Mouse (Mus musculus) forebrain, embryonic 14.5 days (tissue): ENCODE results near the gene Dbp. TPM values are rescaled to one million over a fixed set of nuclear protein-coding genes. Genes with fewer than 3 reads are reported as not detected.

Source experiments
- ATAC-seq: fragments of 200-750 bp; cut with Nextera tagmentation; 2 replicates; pipeline ENCODE4 v1.8.0; 2017; ENCODE audit warnings: mild to moderate bottlenecking, moderate library complexity
- DNase-seq: peaks from one replicate; pipeline ENCODE4 v3.0.0-alpha.2; 2015; ENCODE audit warnings: low spot score
- H3K27ac ChIP-seq: fragments of 300-500 bp; sonication (generic); 2 replicates; pipeline ENCODE4 v1.5.1; 2014; ENCODE audit warnings: low read depth, mild to moderate bottlenecking, control low read depth, low read length, moderate library complexity
- H3K27me3 ChIP-seq: fragments of 300-500 bp; sonication (generic); replicated peaks from 2 replicates; pipeline ENCODE4 v1.6.1; 2014; ENCODE audit warnings: low read length, control low read depth, mixed read lengths; ENCODE audit not compliant: control insufficient read depth, insufficient read depth
- H3K36me3 ChIP-seq: fragments of 300-500 bp; sonication (generic); 2 replicates; pipeline ENCODE4 v1.6.1; 2014; ENCODE audit warnings: low read length, control low read depth; ENCODE audit not compliant: control insufficient read depth, insufficient read depth
- H3K4me1 ChIP-seq: fragments of 300-500 bp; sonication (generic); 2 replicates; pipeline ENCODE4 v1.6.1; 2014; ENCODE audit warnings: antibody characterized with exemption, low read length, control low read depth; ENCODE audit not compliant: control insufficient read depth, insufficient read depth
- H3K4me2 ChIP-seq: fragments of 300-500 bp; sonication (generic); 2 replicates; pipeline ENCODE4 v1.6.1; 2014; ENCODE audit warnings: mild to moderate bottlenecking, control low read depth, low read length
- H3K4me3 ChIP-seq: fragments of 300-500 bp; sonication (generic); 2 replicates; pipeline ENCODE4 v1.5.1; 2014; ENCODE audit warnings: low read depth, low read length, control low read depth
- H3K9ac ChIP-seq: fragments of 300-500 bp; sonication (generic); 2 replicates; pipeline ENCODE4 v1.6.1; 2014; ENCODE audit warnings: mild to moderate bottlenecking, low read length, control low read depth, moderate library complexity
- H3K9me3 ChIP-seq: fragments of 300-500 bp; sonication (generic); replicated peaks from 2 replicates; pipeline ENCODE4 v1.6.1; 2016; ENCODE audit warnings: low read length, control low read depth, mixed read lengths; ENCODE audit not compliant: control insufficient read depth
- WGBS: fragments of 180-500 bp; shearing (Covaris S2); extraction: QIAGEN DNeasy Blood & Tissue Kit; methylation state at CpG from one replicate; pipeline ENCODE4 v1.1.7; 2014; 5-methylcytosine and 5-hydroxymethylcytosine counted together
- polyA plus RNA-seq: library from polyadenylated mRNA; unstranded; fragments of >200 nt; fragmentation: Nextera tagmentation; extraction: Ambion mirVana; gene quantifications from 2 replicates; pipeline ENCODE4 v1.2.1, GENCODE M21; 2014

Dbp gene
- polyA plus RNA-seq, 1 experiment from 2014 or later: 3.6 TPM

DNA sequence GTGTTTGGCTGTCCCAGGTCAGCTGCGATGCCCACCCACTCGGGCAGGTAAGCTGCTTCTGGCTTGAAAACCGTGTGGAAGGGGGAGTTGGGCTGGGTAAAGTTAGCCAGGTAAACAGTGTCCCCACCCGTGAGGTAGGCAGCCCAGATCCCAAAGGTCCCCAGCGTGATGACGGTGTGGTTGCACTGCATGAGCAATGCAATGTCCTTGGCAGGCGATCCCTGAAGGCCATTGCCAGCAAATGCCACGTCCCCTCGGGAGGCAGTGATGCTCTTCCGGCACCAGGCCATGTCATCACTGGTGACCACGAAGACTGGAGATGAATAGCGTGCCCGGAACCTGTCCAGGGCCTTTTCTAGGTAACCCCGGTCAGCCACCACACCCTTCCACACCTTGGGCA lies 26.4 kb upstream of the Dbp start:
- Histone ChIP-seq H3K36me3 (no peaks in the 10 kb centered on the region), H3K4me1 (no peaks in the 10 kb centered on the region), H3K9ac (no peak overlapping the region), H3K4me3 (no peak overlapping the region), H3K4me2 (no peak overlapping the region), H3K9me3 (no peaks in the 10 kb centered on the region), H3K27ac (no peak overlapping the region), H3K27me3 (no peaks in the 10 kb centered on the region)
- DNase-seq (no peak), ATAC-seq (no peak)
- WGBS: 93% methylated on average over 14 of the region's 14 CpGs

DNA sequence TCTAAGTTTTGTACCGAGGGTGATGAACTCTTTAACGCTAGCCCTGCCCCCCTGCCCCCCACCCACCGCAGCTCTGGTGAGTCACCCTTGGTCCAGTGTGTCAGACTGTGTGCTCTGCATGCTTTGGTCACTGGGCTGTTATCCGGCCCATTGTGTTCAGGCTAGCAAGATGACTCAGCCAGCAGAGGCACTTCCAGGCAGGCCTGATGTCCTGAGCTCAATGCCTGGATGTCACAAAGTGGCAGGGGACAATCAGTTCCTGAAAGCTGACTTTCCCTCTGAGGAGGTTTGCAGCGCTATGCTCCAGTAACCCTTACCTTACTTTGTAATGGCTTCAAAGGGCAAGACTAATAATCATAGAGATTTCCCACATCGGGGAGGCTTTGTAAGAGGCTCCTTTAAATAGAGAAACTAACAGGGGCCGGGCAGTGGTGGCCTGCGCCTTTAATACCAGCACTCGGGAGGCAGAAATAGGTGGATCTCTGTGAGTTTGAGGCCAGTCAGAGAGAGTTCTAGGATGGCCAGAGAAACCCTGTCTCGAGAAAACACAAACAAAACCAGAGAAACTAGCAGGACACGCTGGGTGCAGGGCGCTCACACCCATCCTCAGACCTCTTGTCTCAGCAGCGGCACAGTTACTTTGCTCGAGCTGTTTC lies 24.8 kb upstream of the Dbp start:
- ATAC-seq (no peak), DNase-seq (no peak)
- Histone ChIP-seq H3K27me3 (no peaks in the 10 kb centered on the region), H3K4me3 (no peak overlapping the region), H3K9me3 (no peaks in the 10 kb centered on the region), H3K4me2 (no peak overlapping the region), H3K27ac (no peak overlapping the region), H3K4me1 (no peaks in the 10 kb centered on the region), H3K9ac (no peak overlapping the region), H3K36me3 (no peaks in the 10 kb centered on the region)
- 67% methylated on average over 14 of the region's 14 CpGs for WGBS

DNA sequence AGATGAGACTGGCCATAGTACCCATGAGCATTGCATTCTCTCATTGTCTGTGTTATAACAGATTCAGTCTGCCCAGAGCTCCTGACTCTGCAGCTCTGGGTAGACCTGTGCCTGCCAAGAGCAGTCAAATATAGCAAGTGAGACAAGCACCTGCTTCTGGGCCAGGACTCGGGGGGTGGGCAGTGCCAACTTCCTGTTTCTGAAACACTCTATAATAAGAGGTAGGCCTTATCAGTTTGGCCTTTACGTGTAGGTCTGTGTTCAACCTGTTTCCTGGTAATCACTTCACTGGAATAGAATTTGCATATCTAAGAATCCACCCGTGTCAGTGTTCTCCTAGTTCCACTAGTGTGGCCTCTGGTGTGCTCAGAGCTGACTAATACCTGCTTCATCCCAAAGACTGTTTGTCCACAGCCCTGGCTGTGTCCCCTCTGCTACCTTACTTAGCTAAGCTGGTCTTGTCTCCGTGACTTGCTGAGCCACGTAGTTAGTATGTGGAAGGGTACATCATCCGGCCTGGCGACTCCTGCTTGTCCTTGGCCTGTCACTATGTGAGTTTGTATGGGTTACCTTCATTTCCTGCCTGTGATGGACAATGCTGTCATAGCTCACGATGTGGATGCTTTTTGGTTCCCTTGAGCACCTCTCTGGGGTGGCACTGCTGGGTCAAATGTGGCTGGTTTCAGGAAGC lies 23.7 kb upstream of the Dbp start:
- 87% methylated on average over 8 of the region's 8 CpGs for WGBS
- Histone ChIP-seq H3K27ac (no peak overlapping the region), H3K9ac (no peak overlapping the region), H3K27me3 (no peaks in the 10 kb centered on the region), H3K36me3 (no peaks in the 10 kb centered on the region), H3K9me3 (no peaks in the 10 kb centered on the region), H3K4me2 (no peak overlapping the region), H3K4me3 (no peak overlapping the region), H3K4me1 (no peaks in the 10 kb centered on the region)
- DNase-seq (no peak), ATAC-seq (no peak)

DNA sequence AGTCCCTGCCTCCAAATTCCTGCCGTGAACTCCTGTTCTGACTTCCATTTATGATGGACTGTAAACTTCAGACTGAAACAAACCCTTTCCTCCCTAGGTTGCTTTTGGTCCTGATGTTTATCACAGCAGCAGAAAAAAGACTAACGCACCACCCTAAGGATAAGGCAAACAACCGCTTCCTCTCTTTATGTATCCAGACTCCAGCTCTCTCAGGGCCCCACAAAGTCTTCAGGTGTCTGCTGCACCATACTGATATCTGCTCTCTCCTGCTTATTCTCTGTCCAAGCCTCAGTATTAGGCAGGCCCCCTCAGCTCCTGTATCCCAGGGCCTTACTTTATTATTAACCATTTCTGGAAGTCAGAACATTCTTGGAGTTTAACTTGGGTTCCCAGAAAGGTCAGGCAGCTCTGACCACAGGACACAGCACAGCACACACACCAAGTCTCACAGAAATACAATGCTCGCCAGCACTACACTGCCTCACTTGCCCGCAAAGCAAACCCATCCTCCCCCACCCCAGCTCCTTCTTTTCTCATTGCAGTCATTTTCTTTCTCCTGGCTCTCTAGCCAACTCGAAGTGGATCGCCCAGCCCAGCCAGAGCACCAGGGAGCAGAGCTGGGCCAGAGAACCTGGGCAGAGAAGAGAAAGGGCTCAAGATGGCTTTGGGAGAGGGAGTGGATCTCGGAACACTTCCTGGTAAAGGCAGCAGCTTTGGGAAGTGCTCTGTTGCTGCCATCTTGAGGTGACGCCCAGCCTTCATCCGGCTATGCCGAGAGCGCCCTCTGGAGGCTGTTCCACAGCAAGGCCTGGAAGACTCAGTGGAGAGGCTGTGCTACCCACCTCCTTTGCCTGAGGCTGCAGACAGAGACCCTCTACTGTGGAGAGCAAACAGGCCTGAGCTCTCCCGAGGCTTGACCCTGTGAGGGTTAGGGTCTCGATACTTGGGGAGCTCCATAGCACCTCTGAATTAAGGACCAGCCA lies 22.5 kb upstream of the Dbp start:
- WGBS: 29% methylated on average over 14 of the region's 14 CpGs
- Histone ChIP-seq H3K36me3 (no peaks in the 10 kb centered on the region), H3K9me3 (no peaks in the 10 kb centered on the region), H3K27ac (peak overlapping the region; percentile 34; the same call in 1 of the 2 replicates), H3K4me3 (no peak overlapping the region), H3K27me3 (no peaks in the 10 kb centered on the region), H3K9ac (no peak overlapping the region; the same call in 1 of the 2 replicates), H3K4me2 (peak overlapping the region; percentile 33), H3K4me1 (no peaks in the 10 kb centered on the region)
- ATAC-seq: peak; percentile 84
- DNase-seq: peak; percentile 94

DNA sequence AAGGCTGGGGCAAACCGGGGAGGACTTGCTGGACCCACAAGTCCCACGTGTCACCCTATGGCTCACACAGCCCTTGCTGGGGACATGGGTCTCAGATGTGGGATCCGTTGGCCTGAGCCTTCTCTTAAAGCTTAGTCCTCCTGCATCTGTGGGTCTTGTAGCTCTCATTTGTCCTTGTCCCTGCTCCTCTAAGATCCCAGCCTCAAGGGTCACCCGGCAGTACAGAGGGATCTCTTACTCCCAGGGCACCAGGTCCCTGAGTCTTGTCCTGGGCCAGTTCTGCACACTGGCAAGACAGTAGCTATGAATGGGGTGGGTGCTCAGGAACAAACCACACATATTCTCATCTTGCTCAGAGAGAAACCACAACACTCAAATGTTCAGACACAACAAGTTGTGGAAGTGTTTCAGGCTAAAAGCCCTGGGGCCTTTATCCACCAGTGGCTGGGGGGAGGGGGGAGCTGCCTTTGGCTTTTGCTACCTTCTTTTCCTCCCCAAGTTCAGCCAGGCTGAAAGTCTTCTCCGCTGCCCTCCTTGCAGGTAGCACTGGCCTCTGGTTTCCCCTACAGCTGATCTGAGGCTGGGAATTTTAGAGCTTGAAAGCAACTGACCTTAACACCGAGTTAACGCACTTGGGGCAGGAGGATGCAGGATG lies 21.4 kb upstream of the Dbp start, which contains the start of gene Ntn5:
Gene Ntn5 (plus strand): TSS at position 627 of the 655 bp plus-strand sequence.
- Histone ChIP-seq H3K9ac (0 out of 2 replicates have a peak within 1 kb of the TSS, but pooled peaks have one; percentile 3), H3K27me3 (no peaks in the 10 kb centered on the region), H3K4me1 (no peaks in the 10 kb centered on the region), H3K36me3 (no peaks in the 10 kb centered on the region), H3K9me3 (no peaks in the 10 kb centered on the region), H3K27ac (no peak within 1 kb of the TSS), H3K4me3 (no peak within 1 kb of the TSS), H3K4me2 (no peak within 1 kb of the TSS)
- ATAC-seq (no peak), DNase-seq (no peak)
- 82% methylated on average over 7 of the region's 7 CpGs for WGBS

DNA sequence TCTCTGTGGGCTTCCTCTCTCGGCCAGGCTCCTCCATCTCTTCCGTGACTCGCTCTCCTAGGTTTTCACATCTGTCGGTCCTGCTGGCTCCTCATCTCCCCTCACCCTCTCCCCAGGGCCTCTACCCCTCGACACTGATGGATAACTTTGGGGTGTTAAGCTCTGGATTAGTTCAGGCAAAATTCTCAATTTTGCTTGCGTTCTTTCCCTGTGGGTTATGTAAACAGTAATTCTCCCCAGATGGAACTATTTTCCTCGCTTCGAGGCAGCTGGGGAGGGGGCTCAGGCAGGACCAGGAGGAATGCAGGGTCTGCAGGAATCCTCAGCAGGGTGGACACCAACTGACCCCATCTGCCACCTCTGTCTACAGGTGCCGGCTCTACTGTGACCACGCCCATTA lies 19.1 kb upstream of the Dbp start:
- ATAC-seq: no peak
- 78% methylated on average over 10 of the region's 10 CpGs for WGBS
- H3K9ac ChIP-seq: no peak overlapping the region
- H3K36me3 ChIP-seq: no peaks in the 10 kb centered on the region
- no peaks in the 10 kb centered on the region for H3K27me3 ChIP-seq
- no peak overlapping the region for H3K27ac ChIP-seq
- no peaks in the 10 kb centered on the region for H3K4me1 ChIP-seq
- no peak overlapping the region for H3K4me2 ChIP-seq
- DNase-seq: no peak
- H3K9me3 ChIP-seq: no peaks in the 10 kb centered on the region
- no peak overlapping the region for H3K4me3 ChIP-seq

DNA sequence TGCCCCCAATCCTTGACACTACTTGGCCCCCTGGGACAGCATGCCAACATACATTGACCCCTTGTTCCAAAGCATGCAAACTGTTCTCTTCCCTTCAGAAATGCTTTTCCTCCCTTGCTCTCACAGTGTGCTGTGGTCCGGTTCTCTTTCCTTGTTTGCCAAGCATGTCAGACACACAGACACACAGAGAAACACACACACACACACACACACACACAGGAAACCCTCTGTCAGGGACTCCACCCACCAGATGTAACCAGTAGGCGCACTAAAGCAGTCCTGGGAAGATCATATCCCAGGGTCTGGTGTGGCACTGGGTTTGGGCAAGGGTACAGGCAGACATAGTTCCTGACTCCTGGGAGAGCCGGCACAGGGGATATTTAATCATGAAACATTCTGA lies 18.0 kb upstream of the Dbp start:
- Histone ChIP-seq H3K36me3 (no peaks in the 10 kb centered on the region), H3K9ac (no peak overlapping the region), H3K4me1 (no peaks in the 10 kb centered on the region), H3K27ac (no peak overlapping the region), H3K4me2 (no peak overlapping the region), H3K4me3 (no peak overlapping the region), H3K9me3 (no peaks in the 10 kb centered on the region), H3K27me3 (no peaks in the 10 kb centered on the region)
- DNase-seq (no peak), ATAC-seq (no peak)
- 82% methylated on average over 3 of the region's 3 CpGs for WGBS

DNA sequence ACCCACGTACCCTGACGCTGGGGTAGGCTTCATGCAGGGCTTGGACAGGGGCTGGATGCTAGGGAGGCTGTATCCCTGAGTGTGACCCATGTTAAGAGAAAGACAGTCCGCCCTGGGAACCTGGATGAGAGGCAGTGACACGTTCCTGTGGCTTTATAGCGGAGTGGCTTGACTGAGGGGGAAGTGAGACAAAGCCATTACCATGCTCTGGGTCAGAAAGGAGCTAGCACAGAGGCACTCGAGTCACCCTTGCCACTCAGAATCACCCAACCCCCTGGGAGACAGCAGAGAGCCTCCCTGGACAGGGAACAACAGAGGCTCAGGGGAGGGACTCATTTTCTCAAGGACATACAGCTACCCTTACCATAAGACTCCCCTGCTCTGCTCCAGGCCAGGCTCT lies 15.8 kb upstream of the Dbp start:
- no peak overlapping the region for H3K4me3 ChIP-seq
- no peak overlapping the region for H3K4me2 ChIP-seq
- no peak for DNase-seq
- no peaks in the 10 kb centered on the region for H3K9me3 ChIP-seq
- H3K4me1 ChIP-seq: no peaks in the 10 kb centered on the region
- no peak for ATAC-seq
- H3K27me3 ChIP-seq: no peaks in the 10 kb centered on the region
- H3K27ac ChIP-seq: no peak overlapping the region
- WGBS: 64% methylated on average over 6 of the region's 6 CpGs
- no peak overlapping the region for H3K9ac ChIP-seq
- H3K36me3 ChIP-seq: no peaks in the 10 kb centered on the region
